7 mouse cellular contexts compared by ENCODE assay signal in the genomic region with DNA sequence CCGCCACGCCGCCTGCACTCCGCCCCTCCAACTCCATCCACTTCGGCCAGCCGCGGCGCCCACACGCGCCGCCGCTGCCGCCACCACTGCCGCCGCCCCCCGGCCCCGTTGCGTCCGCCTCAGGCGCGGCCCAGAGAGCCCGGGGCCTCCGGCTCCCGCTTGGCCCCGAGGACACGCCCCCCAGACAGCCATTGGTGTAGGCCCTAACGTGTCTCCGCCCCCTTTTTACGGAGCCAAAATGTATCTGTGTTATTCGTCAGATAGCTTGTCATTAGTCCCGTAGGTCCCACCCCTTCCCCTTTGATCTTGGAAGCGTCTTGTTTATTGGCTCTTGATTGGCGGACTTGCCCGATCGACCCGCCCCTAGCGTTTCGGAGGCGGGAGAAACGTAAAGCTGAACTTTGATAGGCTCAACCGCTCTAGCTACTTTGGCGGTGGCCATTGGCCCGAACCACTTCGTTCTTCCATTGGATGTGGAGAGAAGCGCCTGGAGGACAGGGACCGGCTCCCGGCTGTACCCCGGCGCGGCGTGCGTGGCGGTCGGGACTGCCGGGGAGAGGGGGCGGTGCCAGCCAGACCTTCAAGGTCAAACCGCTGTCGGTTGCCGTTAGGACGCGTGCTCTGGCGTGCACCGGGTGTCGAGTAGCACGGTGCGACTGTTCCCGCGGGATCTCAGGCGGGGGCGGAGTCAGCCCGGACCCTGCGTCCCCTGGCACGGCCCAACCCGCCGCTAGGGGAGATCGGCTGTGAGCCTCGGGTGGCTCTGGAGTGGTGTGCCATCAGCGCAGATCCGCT. TPM values are rescaled to one million over a fixed set of nuclear protein-coding genes. Genes with fewer than 3 reads are reported as not detected.
A peak's percentile ranks its signal among the peaks of the same experiment; 100 is the strongest.
DNase-seq lines count a peak whose midpoint lies in the region; ATAC-seq lines count a peak whose summit lies in the region.

A gene (minus strand): TSS at position 152 of the 795 bp plus-strand sequence.

- peaks cover 18% of the 10 kb centered on the region for H3K4me1 ChIP-seq in embryonic facial prominence, embryonic 12.5 days
- H3K4me1 ChIP-seq in limb, embryonic 11.5 days (ENCODE audit: control insufficient read depth, insufficient read depth, low read length): peaks cover 8% of the 10 kb centered on the region; the same call in 1 of the 2 replicates
- H3K4me1 ChIP-seq in midbrain, embryonic 14.5 days (ENCODE audit: control insufficient read depth, insufficient read depth, low read length): peaks cover 20% of the 10 kb centered on the region

- DNase-seq in adrenal gland, postnatal 25 days: peak; percentile 94
- peak; percentile 100 for DNase-seq in heart, adult 11 months
- peak; percentile 98 for DNase-seq in kidney, adult 18-20 months
- peak; percentile 96 for DNase-seq in limb, embryonic 11.5 days (ENCODE audit: low spot score)
- DNase-seq in midbrain, embryonic 14.5 days: peak; percentile 100
- DNase-seq in spleen, adult 18-20 months: peak; percentile 95 to 97

- peak within 1 kb of the TSS; percentile 92 for H3K9ac ChIP-seq in embryonic facial prominence, embryonic 12.5 days
- peak within 1 kb of the TSS; percentile 88 for H3K9ac ChIP-seq in limb, embryonic 11.5 days (ENCODE audit: low read length)
- H3K9ac ChIP-seq in midbrain, embryonic 14.5 days (replicated peaks; ENCODE audit: low read length): peak within 1 kb of the TSS; percentile 92

- H3K4me2 ChIP-seq in embryonic facial prominence, embryonic 12.5 days (replicated peaks): peak within 1 kb of the TSS; percentile 80
- peak within 1 kb of the TSS; percentile 90 for H3K4me2 ChIP-seq in limb, embryonic 11.5 days (ENCODE audit: low read depth, severe bottlenecking)
- peak within 1 kb of the TSS; percentile 92 for H3K4me2 ChIP-seq in midbrain, embryonic 14.5 days (ENCODE audit: low read length)

- ATAC-seq in embryonic facial prominence, embryonic 12.5 days (ENCODE audit: insufficient number of reproducible peaks, insufficient read depth, low FRiP score, low TSS enrichment): peak; percentile 97
- peak; percentile 98 for ATAC-seq in limb, embryonic 11.5 days (ENCODE audit: insufficient number of reproducible peaks, low FRiP score, low TSS enrichment, low read depth)
- peak; percentile 98 for ATAC-seq in midbrain, embryonic 14.5 days (ENCODE audit: low FRiP score, low TSS enrichment)

- H3K36me3 ChIP-seq in embryonic facial prominence, embryonic 12.5 days: no peaks in the 10 kb centered on the region
- no peaks in the 10 kb centered on the region for H3K36me3 ChIP-seq in limb, embryonic 11.5 days (ENCODE audit: control insufficient read depth, insufficient read depth, low read length)
- 0 out of 2 replicates have a peak, but pooled peaks cover 1% of the 10 kb centered on the region for H3K36me3 ChIP-seq in midbrain, embryonic 14.5 days (ENCODE audit: control insufficient read depth, insufficient read depth, low read length)

- peak within 1 kb of the TSS; percentile 94 for H3K4me3 ChIP-seq in embryonic facial prominence, embryonic 12.5 days
- peak within 1 kb of the TSS; percentile 82 for H3K4me3 ChIP-seq in limb, embryonic 11.5 days (ENCODE audit: low read depth, low read length)
- H3K4me3 ChIP-seq in midbrain, embryonic 14.5 days (replicated peaks; ENCODE audit: low read depth, low read length): peak within 1 kb of the TSS; percentile 88

- H3K27me3 ChIP-seq in embryonic facial prominence, embryonic 12.5 days: no peaks in the 10 kb centered on the region; the same call in 1 of the 2 replicates
- no peaks in the 10 kb centered on the region for H3K27me3 ChIP-seq in limb, embryonic 11.5 days (ENCODE audit: control insufficient read depth, insufficient read depth, low read length)
- H3K27me3 ChIP-seq in midbrain, embryonic 14.5 days (ENCODE audit: control insufficient read depth, insufficient read depth, low read length): no peaks in the 10 kb centered on the region

- H3K9me3 ChIP-seq in embryonic facial prominence, embryonic 12.5 days: no peaks in the 10 kb centered on the region
- H3K9me3 ChIP-seq in limb, embryonic 11.5 days (ENCODE audit: control insufficient read depth, low read length): no peaks in the 10 kb centered on the region
- no peaks in the 10 kb centered on the region for H3K9me3 ChIP-seq in midbrain, embryonic 14.5 days (ENCODE audit: control insufficient read depth, low read length)

- WGBS in embryonic facial prominence, embryonic 12.5 days: 1% methylated on average over 78 of the region's 79 CpGs
- WGBS in limb, embryonic 11.5 days: under 1% methylated on average over 73 of the region's 79 CpGs
- WGBS in midbrain, embryonic 14.5 days: under 1% methylated on average over 79 of the region's 79 CpGs

- peak within 1 kb of the TSS; percentile 90 for H3K27ac ChIP-seq in embryonic facial prominence, embryonic 12.5 days
- H3K27ac ChIP-seq in limb, embryonic 11.5 days (replicated peaks; ENCODE audit: low read depth, low read length): peak within 1 kb of the TSS; percentile 87
- H3K27ac ChIP-seq in midbrain, embryonic 14.5 days (replicated peaks; ENCODE audit: low read depth, low read length): peak within 1 kb of the TSS; percentile 94

RNA-seq across cellular contexts. Expression of the gene that starts here (rescaled TPM):
- 78.7 and 96.2 TPM in 2 replicates for total RNA-seq in adrenal gland, postnatal 25 days (2021)
- 18.4 and 20.4 TPM in 2 replicates for polyA plus RNA-seq in embryonic facial prominence, embryonic 12.5 days (2016; fragmentation: Nextera tagmentation; extraction: Ambion mirVana)
- polyA plus RNA-seq in limb, embryonic 11.5 days (2014; fragmentation: Nextera tagmentation; extraction: Ambion mirVana): 10.3 and 11.2 TPM in 2 replicates
- polyA plus RNA-seq in midbrain, embryonic 14.5 days (2014; fragmentation: Nextera tagmentation; extraction: Ambion mirVana): 10.8 and 16.7 TPM in 2 replicates

Comparison
In these comparisons a context has a peak if more than half of its experiments do, and no peak if none do; other contexts are left out.
1. Peak in every context shown above with its lines: DNase-seq, ATAC-seq, H3K4me3 ChIP-seq and H3K27ac ChIP-seq.